Mouse (Mus musculus) bone marrow macrophage, adult 2 months (primary cell): ENCODE results near the gene Catsperz.

Experiments used
- CTCF ChIP-seq: IDR thresholded peaks from 2 replicates; pipeline ENCODE4 v1.5.1; 2012; ENCODE audit warnings: low read depth, mild to moderate bottlenecking, low read length, moderate library complexity
- POLR2A ChIP-seq: IDR thresholded peaks from 2 replicates; pipeline ENCODE4 v1.6.1; 2012; ENCODE audit warnings: mild to moderate bottlenecking, low read depth, low read length, borderline replicate concordance

GRCm38 (mm10) chr19:6941372-6942248 lies 16.4 kb upstream of the Catsperz start, which contains the start of gene Bad:
- TF ChIP-seq CTCF (no peak), POLR2A (no peak; the same call in 1 of the 2 replicates)
